Mouse (Mus musculus): Measurements from ENCODE around the gene Osgep. TPM values are rescaled to one million over a fixed set of nuclear protein-coding genes. Genes with fewer than 3 reads are reported as not detected.
"Not testable (repeated sequence)": the region's sequence is repeated elsewhere in the genome, so short reads cannot be mapped to it uniquely, and the experiment has no call there.

Gene Osgep
- polyA plus RNA-seq, 1 experiment from 2014 or later: 134 TPM

DNA sequence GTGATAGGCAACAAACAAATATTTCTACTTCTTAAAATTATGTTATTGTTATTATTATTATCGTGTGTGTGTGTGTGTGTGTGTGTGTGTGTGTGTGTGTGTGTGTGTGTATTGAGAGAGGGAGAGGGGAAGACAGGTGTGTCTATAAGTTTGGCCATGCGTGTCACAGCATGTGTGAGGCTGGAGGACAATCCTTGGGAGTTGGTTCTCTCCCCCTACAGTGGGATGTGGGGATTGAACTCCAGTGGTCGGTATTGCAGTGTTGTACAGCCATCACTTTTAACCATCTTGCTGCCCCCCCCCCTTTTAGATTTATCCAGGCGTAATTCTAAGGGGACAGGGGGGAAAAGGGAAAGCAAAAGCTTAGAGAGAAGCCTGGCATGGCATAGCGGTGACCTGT is 56.0 kb downstream of the Osgep start:
- 0 out of 2 replicates have a peak, but pooled peaks cover 6% of the 10 kb centered on the region for H3K36me3 ChIP-seq
- H3K9me3 ChIP-seq: no peaks in the 10 kb centered on the region
- 0 out of 2 replicates have a peak, but pooled peaks cover 4% of the 10 kb centered on the region for H3K4me1 ChIP-seq (replicated peaks)
- no peaks in the 10 kb centered on the region for H3K27me3 ChIP-seq (replicated peaks)
- no peak overlapping the region for H3K27ac ChIP-seq
- WGBS: 91% methylated on average over 5 of the region's 5 CpGs
- no peak for ATAC-seq
- no peak overlapping the region for H3K9ac ChIP-seq
- H3K4me3 ChIP-seq (replicated peaks): no peak overlapping the region
- no peak overlapping the region for H3K4me2 ChIP-seq (replicated peaks)

DNA sequence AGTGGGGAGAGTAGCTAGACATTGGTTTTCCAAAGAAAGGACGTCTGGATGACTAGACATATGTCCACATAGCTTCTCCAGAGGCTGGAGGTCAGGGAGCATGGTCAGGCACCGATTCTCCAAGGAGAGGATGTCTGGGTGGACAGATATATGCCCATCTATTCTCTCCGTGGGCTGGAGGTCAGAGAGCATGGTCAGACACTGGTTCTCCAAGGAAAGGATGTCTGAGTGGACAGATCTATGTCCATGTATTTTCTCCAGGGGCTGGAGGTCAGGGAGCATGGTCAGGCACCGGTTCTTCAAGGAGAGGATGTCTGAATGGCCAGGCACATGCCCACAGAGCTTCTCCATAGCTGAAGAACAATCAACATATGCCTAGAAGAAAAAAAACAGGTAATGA is 56.5 kb downstream of the Osgep start:
- 81% methylated on average over 4 of the region's 4 CpGs for WGBS
- H3K9ac ChIP-seq: no peak overlapping the region
- H3K4me1 ChIP-seq (replicated peaks): 0 out of 2 replicates have a peak, but pooled peaks cover 4% of the 10 kb centered on the region
- H3K9me3 ChIP-seq: no peaks in the 10 kb centered on the region
- ATAC-seq: no peak
- H3K27me3 ChIP-seq (replicated peaks): no peaks in the 10 kb centered on the region
- H3K27ac ChIP-seq: no peak overlapping the region
- 0 out of 2 replicates have a peak, but pooled peaks cover 6% of the 10 kb centered on the region for H3K36me3 ChIP-seq
- H3K4me2 ChIP-seq (replicated peaks): no peak overlapping the region
- H3K4me3 ChIP-seq (replicated peaks): no peak overlapping the region

DNA sequence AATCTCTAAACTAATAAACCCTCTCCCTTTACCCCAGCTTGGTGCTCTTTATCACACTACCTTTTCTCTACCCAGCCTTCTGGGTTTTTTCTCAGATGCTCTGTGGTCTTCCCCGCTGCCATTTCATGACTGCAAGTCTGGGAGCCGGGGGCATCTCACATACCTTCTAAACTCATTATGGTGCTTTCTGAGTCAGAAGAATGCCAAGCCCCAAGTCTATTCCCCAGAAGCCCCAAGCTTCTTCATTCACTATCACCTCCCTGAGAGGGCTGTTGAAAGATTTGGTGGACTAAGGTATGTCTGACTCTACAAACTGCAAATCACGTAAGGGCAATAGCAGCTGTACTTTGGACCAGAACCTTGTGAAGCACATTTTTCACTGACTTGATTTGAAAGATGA is 57.7 kb downstream of the Osgep start:
- Histone ChIP-seq H3K27me3 (replicated peaks) (no peaks in the 10 kb centered on the region), H3K4me3 (replicated peaks) (no peak overlapping the region), H3K9ac (no peak overlapping the region), H3K4me2 (replicated peaks) (no peak overlapping the region), H3K27ac (no peak overlapping the region), H3K36me3 (0 out of 2 replicates have a peak, but pooled peaks cover 8% of the 10 kb centered on the region), H3K4me1 (replicated peaks) (0 out of 2 replicates have a peak, but pooled peaks cover 4% of the 10 kb centered on the region), H3K9me3 (no peaks in the 10 kb centered on the region)
- no peak for ATAC-seq
- 85% methylated on average over 3 of the region's 3 CpGs for WGBS

DNA sequence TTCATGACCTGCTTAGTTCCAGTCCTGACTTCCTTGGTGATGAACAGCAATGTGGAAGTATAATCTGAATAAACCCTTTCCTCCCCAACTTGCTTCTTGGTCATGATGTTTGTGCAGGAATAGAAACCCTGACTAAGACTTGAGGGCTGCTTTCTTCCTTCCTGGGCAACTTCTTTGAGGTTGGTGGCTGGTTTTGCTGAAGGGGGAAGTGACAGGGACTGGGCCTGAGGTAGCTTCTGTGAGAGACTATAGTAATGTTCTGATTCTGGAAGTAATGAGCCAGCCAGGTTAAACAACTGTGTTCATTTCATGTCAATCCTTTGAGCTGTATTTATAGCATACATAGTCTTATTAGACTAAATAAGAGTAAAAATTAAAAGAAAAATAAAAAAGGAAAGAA is 59.7 kb downstream of the Osgep start:
- H3K27ac ChIP-seq; H3K4me3 ChIP-seq (replicated peaks); H3K4me2 ChIP-seq (replicated peaks); ATAC-seq; H3K27me3 ChIP-seq (replicated peaks); H3K9ac ChIP-seq; H3K9me3 ChIP-seq; H3K4me1 ChIP-seq (replicated peaks): not testable (repeated sequence)
- 0 out of 2 replicates have a peak, but pooled peaks cover 15% of the 10 kb centered on the region for H3K36me3 ChIP-seq

DNA sequence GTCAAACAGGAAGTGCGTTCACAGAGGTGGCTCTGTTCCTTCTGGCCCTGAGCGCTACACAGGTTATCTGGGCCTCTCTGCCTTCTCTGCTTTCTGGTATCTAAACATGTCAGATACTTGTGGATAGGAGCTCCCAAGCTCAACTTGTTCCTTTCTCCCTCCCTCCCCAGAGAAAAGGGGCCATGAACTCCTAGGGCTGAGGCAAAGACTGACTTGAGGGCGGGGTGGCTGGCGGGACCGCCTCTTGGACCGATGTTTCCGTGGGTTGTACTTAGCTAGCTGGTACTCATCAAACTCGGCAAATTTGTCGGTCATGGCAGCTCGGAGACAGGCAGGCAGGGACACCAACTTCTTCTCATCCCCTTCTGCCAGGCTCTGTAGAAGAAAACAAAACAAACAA is 62.1 kb downstream of the Osgep start:
- no peak for ATAC-seq
- Histone ChIP-seq H3K4me1 (replicated peaks) (no peaks in the 10 kb centered on the region), H3K36me3 (peaks cover 17% of the 10 kb centered on the region; the same call in 1 of the 2 replicates), H3K27me3 (replicated peaks) (no peaks in the 10 kb centered on the region), H3K9ac (no peak overlapping the region), H3K4me3 (replicated peaks) (no peak overlapping the region), H3K4me2 (replicated peaks) (no peak overlapping the region), H3K27ac (no peak overlapping the region), H3K9me3 (no peaks in the 10 kb centered on the region)
- WGBS: 84% methylated on average over 10 of the region's 10 CpGs

Other genes starting within 250 kb of the Osgep start
- gene Olfr747, start 231.7 kb downstream of the Osgep start, polyA plus RNA-seq (2015; fragmentation: Nextera tagmentation; extraction: Ambion mirVana): not detected in 2 replicates
- gene Olfr748, start 217.5 kb downstream of the Osgep start, polyA plus RNA-seq (2015; fragmentation: Nextera tagmentation; extraction: Ambion mirVana): not detected in 2 replicates
- not detected in 2 replicates for gene Olfr749, start 179.8 kb downstream of the Osgep start, polyA plus RNA-seq (2015; fragmentation: Nextera tagmentation; extraction: Ambion mirVana)
- gene Ttc5, start 139.4 kb downstream of the Osgep start, polyA plus RNA-seq (2015; fragmentation: Nextera tagmentation; extraction: Ambion mirVana): 60.5 and 61.8 TPM in 2 replicates
- not detected in 2 replicates for gene Ccnb1ip1, start 117.2 kb downstream of the Osgep start, polyA plus RNA-seq (2015; fragmentation: Nextera tagmentation; extraction: Ambion mirVana)
- 57.1 and 59.2 TPM in 2 replicates for gene Parp2, start 117.1 kb downstream of the Osgep start, polyA plus RNA-seq (2015; fragmentation: Nextera tagmentation; extraction: Ambion mirVana)
- 10.4 and 13.3 TPM in 2 replicates for gene Tep1, start 54.3 kb downstream of the Osgep start, polyA plus RNA-seq (2015; fragmentation: Nextera tagmentation; extraction: Ambion mirVana)
- 0.23 and 0.29 TPM in 2 replicates for gene Klhl33, start 27.4 kb downstream of the Osgep start, polyA plus RNA-seq (2015; fragmentation: Nextera tagmentation; extraction: Ambion mirVana)
- 236 and 265 TPM in 2 replicates for gene Apex1, start 75 bp upstream of the Osgep start, polyA plus RNA-seq (2015; fragmentation: Nextera tagmentation; extraction: Ambion mirVana)
- 65.5 and 67.5 TPM in 2 replicates for gene Pip4p1, start 6.0 kb upstream of the Osgep start, polyA plus RNA-seq (2015; fragmentation: Nextera tagmentation; extraction: Ambion mirVana)
- gene Pnp, start 6.2 kb upstream of the Osgep start, polyA plus RNA-seq (2015; fragmentation: Nextera tagmentation; extraction: Ambion mirVana): 96.6 and 99.1 TPM in 2 replicates
- not detected in 2 replicates for gene Gm49342, start 19.6 kb upstream of the Osgep start, polyA plus RNA-seq (2015; fragmentation: Nextera tagmentation; extraction: Ambion mirVana)
- gene Pnp2, start 31.1 kb upstream of the Osgep start, polyA plus RNA-seq (2015; fragmentation: Nextera tagmentation; extraction: Ambion mirVana): 2.6 and 3.0 TPM in 2 replicates
- gene Rnase10, start 82.9 kb upstream of the Osgep start, polyA plus RNA-seq (2015; fragmentation: Nextera tagmentation; extraction: Ambion mirVana): 0.33 and 0.43 TPM in 2 replicates
- not detected in 2 replicates for gene Rnase9, start 117.0 kb upstream of the Osgep start, polyA plus RNA-seq (2015; fragmentation: Nextera tagmentation; extraction: Ambion mirVana)
- not detected in 2 replicates for gene Rnase11, start 125.3 kb upstream of the Osgep start, polyA plus RNA-seq (2015; fragmentation: Nextera tagmentation; extraction: Ambion mirVana)
- 0.48 and 0.68 TPM in 2 replicates for gene Rnase12, start 132.8 kb upstream of the Osgep start, polyA plus RNA-seq (2015; fragmentation: Nextera tagmentation; extraction: Ambion mirVana)
- not detected in 2 replicates for gene Olfr750, start 149.5 kb upstream of the Osgep start, polyA plus RNA-seq (2015; fragmentation: Nextera tagmentation; extraction: Ambion mirVana)
- gene Rnase4, start 166.2 kb upstream of the Osgep start, polyA plus RNA-seq (2015; fragmentation: Nextera tagmentation; extraction: Ambion mirVana): 209 and 240 TPM in 2 replicates
- gene Ang, start 166.3 kb upstream of the Osgep start, polyA plus RNA-seq (2015; fragmentation: Nextera tagmentation; extraction: Ambion mirVana): 51.6 and 73.0 TPM in 2 replicates
- not detected in 2 replicates for gene Eddm3b, start 189.5 kb upstream of the Osgep start, polyA plus RNA-seq (2015; fragmentation: Nextera tagmentation; extraction: Ambion mirVana)
- gene Rnase6, start 199.0 kb upstream of the Osgep start, polyA plus RNA-seq (2015; fragmentation: Nextera tagmentation; extraction: Ambion mirVana): 1.3 and 2.0 TPM in 2 replicates
- 27.9 and 88.1 TPM in 2 replicates for gene Rnase1, start 221.9 kb upstream of the Osgep start, polyA plus RNA-seq (2015; fragmentation: Nextera tagmentation; extraction: Ambion mirVana)
- not detected in 2 replicates for gene Rnase2b, start 237.4 kb upstream of the Osgep start, polyA plus RNA-seq (2015; fragmentation: Nextera tagmentation; extraction: Ambion mirVana)

All from intestine, embryonic 15.5 days (tissue).